Mouse (Mus musculus) heart, postnatal 36 days (tissue): ENCODE measurements around the gene Armcx5. TPM values are rescaled to one million over a fixed set of nuclear protein-coding genes. Genes with fewer than 3 reads are reported as not detected.

ENCODE experiments used
- microRNA-seq, 2 experiments: library from miRNA; unstranded; fragments of <30 nt; microRNA quantifications; one replicate each; pipeline ENCODE4 v1.2.0; 2021; ENCODE audit warnings: borderline number of aligned reads in 2 of 2
- total RNA-seq, 2 experiments: library from RNA; stranded (reverse); gene quantifications; 2 replicates each; pipeline ENCODE4 v1.2.3; 2021

Gene Armcx5
- total RNA-seq, 2 experiments from 2014 or later, result 5.6 to 6.9 TPM

Small RNA genes lying within 50 kb of the gene (microRNA-seq; reads per million reads assigned to microRNA genes)
- gene Mir1970 (0 reads per million in 2 experiments), gene Mir7646 (0 reads per million in 2 experiments)

Other genes starting within 250 kb of the Armcx5 start
- not detected for gene AV320801, start 248.1 kb upstream of the Armcx5 start, total RNA-seq
- under 1 TPM in 1 of 2 experiments, not detected in 1; 0.31 TPM for gene Nxf7, start 144.0 kb upstream of the Armcx5 start, total RNA-seq
- not detected for gene Prame, start 115.0 kb upstream of the Armcx5 start, total RNA-seq
- not detected for gene Tcp11x2, start 48.9 kb upstream of the Armcx5 start, total RNA-seq
- gene Tmsb15a, start 17.5 kb upstream of the Armcx5 start, total RNA-seq, result not detected
- gene Gprasp1, start within 50 bp of the Armcx5 start, total RNA-seq, result 10 to 100 TPM; 16.4 to 17.5 TPM
- gene Bhlhb9, start 54.9 kb downstream of the Armcx5 start, total RNA-seq, result 10 to 100 TPM; 10.6 to 17.6 TPM
- 1 to 10 TPM; 1.7 to 1.8 TPM for gene Gprasp2, start 96.3 kb downstream of the Armcx5 start, total RNA-seq